ENCODE assay signal across 9 mouse cellular contexts in genomic region chr19:16955613-16956271, GRCm38 (mm10). TPM values are rescaled to one million over a fixed set of nuclear protein-coding genes. Genes with fewer than 3 reads are reported as not detected.
DNase-seq lines count a peak whose midpoint lies in the region; ATAC-seq and TF ChIP-seq lines count a peak whose summit lies in the region.
"Had no signal": no experiment of that assay in that cellular context is flagged by ENCODE, and none has a peak within 500 bp of the region (broad histone marks: within the 10 kb centered on the region; RNA-seq: fewer than 3 reads in every experiment).

Prune2 (plus strand) TSS chr19:16956118.

- no peaks in the 10 kb centered on the region for H3K36me3 ChIP-seq in lung, embryonic 15.5 days

- WGBS in lung, embryonic 15.5 days: under 1% methylated on average over 36 of the region's 36 CpGs

- H3K27ac ChIP-seq in layer of hippocampus, adult 2 months: no peak within 1 kb of the TSS
- no peak within 1 kb of the TSS for H3K27ac ChIP-seq in lung, embryonic 15.5 days

- H3K4me3 ChIP-seq in layer of hippocampus, adult 2 months: peak within 1 kb of the TSS; percentile 56
- H3K4me3 ChIP-seq in lung, embryonic 15.5 days: peak within 1 kb of the TSS; percentile 37
- H3K4me3 ChIP-seq: erythroblast, embryonic 14.5 days had no signal

- ATAC-seq in frontal cortex, adult (ENCODE audit: low TSS enrichment): peak; percentile 76
- ATAC-seq in lung, embryonic 15.5 days (ENCODE audit: borderline replicate concordance, extremely low read depth, low FRiP score, low TSS enrichment): peak; percentile 94

- H3K9ac ChIP-seq in lung, embryonic 15.5 days: 0 out of 2 replicates have a peak within 1 kb of the TSS, but pooled peaks have one; percentile 6

- DNase-seq in NIH3T3 (ENCODE audit: low read depth): peak; percentile 73
- DNase-seq in cerebellum, adult 8-10 months: peak; percentile 12
- DNase-seq in heart, postnatal 4 days: peak; percentile 81
- peak; percentile 15 to 24 for DNase-seq in layer of hippocampus, adult 2 months (ENCODE audit: low spot score in 2 of 2)
- DNase-seq in ovary, postnatal 14 days (ENCODE audit: low spot score): peak; percentile 55
- peak; percentile 5 to 45 for DNase-seq in urinary bladder, postnatal 36 days (ENCODE audit: low spot score in 2 of 2)

- H3K4me2 ChIP-seq in lung, embryonic 15.5 days: peak within 1 kb of the TSS; percentile 67

- TF ChIP-seq CTCF in layer of hippocampus, adult 2 months (conservative IDR thresholded peaks at IDR 0.05): 0 out of 2 replicates have a peak, but pooled peaks have one; percentile 14

- peaks cover 41% of the 10 kb centered on the region for H3K27me3 ChIP-seq in lung, embryonic 15.5 days

- peaks cover 17% of the 10 kb centered on the region for H3K4me1 ChIP-seq in lung, embryonic 15.5 days

- no peaks in the 10 kb centered on the region for H3K9me3 ChIP-seq in lung, embryonic 15.5 days

RNA-seq across cellular contexts. Expression of gene Prune2, which starts in this region (rescaled TPM):
- 10 to 100 TPM; 13.1 to 16.4 TPM for total RNA-seq in heart, postnatal 4 days (2021)
- total RNA-seq in layer of hippocampus, adult 2 months (2021): 10 to 100 TPM; 73.5 to 73.9 TPM
- 1.3 and 1.5 TPM in 2 replicates for polyA plus RNA-seq in lung, embryonic 15.5 days (2015; fragmentation: Nextera tagmentation; extraction: Ambion mirVana)
- polyA plus RNA-seq: erythroblast, embryonic 14.5 days had no signal

Comparison
In these comparisons a context has a peak if more than half of its experiments do, and no peak if none do; other contexts are left out.
1. RNA of gene Prune2 (total RNA-seq): 73.5 to 73.9 TPM in layer of hippocampus, adult 2 months; 13.1 to 16.4 TPM in heart, postnatal 4 days; every median in the first group is over 4 times any median in the second.
2. DNase-seq: peak in every context shown above with its lines; median percentile 81 in heart, postnatal 4 days; 73 in NIH3T3; 55 in ovary, postnatal 14 days; 25 in urinary bladder, postnatal 36 days; 20 in layer of hippocampus, adult 2 months; 12 in cerebellum, adult 8-10 months.